Mouse (Mus musculus) forebrain, embryonic 16.5 days (tissue): ENCODE results near the gene Thsd7a. TPM values are rescaled to one million over a fixed set of nuclear protein-coding genes. Genes with fewer than 3 reads are reported as not detected.

Experiments
- ATAC-seq: fragments of 200-750 bp; cut with Nextera tagmentation; 2 replicates; pipeline ENCODE4 v1.8.0; 2017; ENCODE audit warnings: mild to moderate bottlenecking, moderate library complexity
- H3K27ac ChIP-seq: fragments of 300-500 bp; sonication (generic); 2 replicates; pipeline ENCODE4 v1.5.1; 2014; ENCODE audit warnings: low read length, control low read depth
- H3K27me3 ChIP-seq: fragments of 300-500 bp; sonication (generic); replicated peaks from 2 replicates; pipeline ENCODE4 v1.6.1; 2014; ENCODE audit warnings: low read length; ENCODE audit not compliant: control insufficient read depth, insufficient read depth
- H3K36me3 ChIP-seq: fragments of 300-500 bp; sonication (generic); 2 replicates; pipeline ENCODE4 v1.6.1; 2014; ENCODE audit not compliant: control insufficient read depth, insufficient read depth
- H3K4me1 ChIP-seq: fragments of 300-500 bp; sonication (generic); replicated peaks from 2 replicates; pipeline ENCODE4 v1.6.1; 2014; ENCODE audit warnings: low read length; ENCODE audit not compliant: control insufficient read depth, insufficient read depth
- H3K4me2 ChIP-seq: fragments of 300-500 bp; sonication (generic); 2 replicates; pipeline ENCODE4 v1.6.1; 2014; ENCODE audit warnings: mild to moderate bottlenecking, low read length, control low read depth
- H3K4me3 ChIP-seq: fragments of 300-500 bp; sonication (generic); replicated peaks from 2 replicates; pipeline ENCODE4 v1.5.1; 2014; ENCODE audit warnings: mild to moderate bottlenecking, low read length, control low read depth
- H3K9ac ChIP-seq: fragments of 300-500 bp; sonication (generic); replicated peaks from 2 replicates; pipeline ENCODE4 v1.6.1; 2014; ENCODE audit warnings: low read depth, low read length, control low read depth
- H3K9me3 ChIP-seq: fragments of 300-500 bp; sonication (generic); 2 replicates; pipeline ENCODE4 v1.6.1; 2016; ENCODE audit warnings: low read length; ENCODE audit not compliant: control insufficient read depth
- WGBS: fragments of 180-500 bp; shearing (Covaris S2); extraction: QIAGEN DNeasy Blood & Tissue Kit; methylation state at CpG from one replicate; pipeline ENCODE4 v1.1.7; 2014; 5-methylcytosine and 5-hydroxymethylcytosine counted together
- polyA plus RNA-seq: library from polyadenylated mRNA; unstranded; fragments of >200 nt; fragmentation: Nextera tagmentation; extraction: Ambion mirVana; gene quantifications from 2 replicates; pipeline ENCODE4 v1.2.1, GENCODE M21; 2015

Thsd7a gene
- polyA plus RNA-seq, 1 experiment from 2014 or later = 12.8 TPM

- Histone ChIP-seq H3K4me2 (no peak overlapping the region), H3K27ac (no peak overlapping the region), H3K27me3 (no peaks in the 10 kb centered on the region), H3K9ac (no peak overlapping the region), H3K36me3 (no peaks in the 10 kb centered on the region), H3K4me1 (peaks cover 5% of the 10 kb centered on the region; the same call in 1 of the 2 replicates), H3K4me3 (no peak overlapping the region), H3K9me3 (no peaks in the 10 kb centered on the region)
- no peak for ATAC-seq
- WGBS = 43% methylated on average over 3 of the region's 3 CpGs
Measured at GRCm38 (mm10) chr6:12349105-12349759, 400.0 kb downstream of the Thsd7a start.

- no peak overlapping the region for H3K9ac ChIP-seq
- no peak overlapping the region for H3K4me2 ChIP-seq
- no peaks in the 10 kb centered on the region for H3K36me3 ChIP-seq
- H3K27me3 ChIP-seq = no peaks in the 10 kb centered on the region
- H3K9me3 ChIP-seq = no peaks in the 10 kb centered on the region
- no peak overlapping the region for H3K4me3 ChIP-seq
- ATAC-seq = no peak
- no peak overlapping the region for H3K27ac ChIP-seq
- H3K4me1 ChIP-seq = peaks cover 5% of the 10 kb centered on the region; the same call in 1 of the 2 replicates
Measured at GRCm38 (mm10) chr6:12348667-12349066, 400.5 kb downstream of the Thsd7a start.

GRCm38 (mm10) chr6:12336590-12337584 is 412.3 kb downstream of the Thsd7a start:
- H3K4me2 ChIP-seq = no peak overlapping the region
- H3K9ac ChIP-seq = no peak overlapping the region
- H3K27ac ChIP-seq = peak overlapping the region; percentile 17
- peak; percentile 90 for ATAC-seq
- no peaks in the 10 kb centered on the region for H3K36me3 ChIP-seq
- no peaks in the 10 kb centered on the region for H3K27me3 ChIP-seq
- H3K4me1 ChIP-seq = peaks cover 4% of the 10 kb centered on the region; the same call in 1 of the 2 replicates
- no peaks in the 10 kb centered on the region for H3K9me3 ChIP-seq
- no peak overlapping the region for H3K4me3 ChIP-seq
- 34% methylated on average over 14 of the region's 14 CpGs for WGBS

- Histone ChIP-seq H3K4me3 (no peak overlapping the region), H3K36me3 (no peaks in the 10 kb centered on the region), H3K4me1 (no peaks in the 10 kb centered on the region), H3K27ac (no peak overlapping the region), H3K9ac (no peak overlapping the region), H3K4me2 (no peak overlapping the region), H3K9me3 (no peaks in the 10 kb centered on the region), H3K27me3 (no peaks in the 10 kb centered on the region)
- 0 out of 2 replicates have a peak, but pooled peaks have one; percentile 50 for ATAC-seq
- 57% methylated on average over 7 of the region's 7 CpGs for WGBS
Measured at GRCm38 (mm10) chr6:12315070-12315909, 433.9 kb downstream of the Thsd7a start.

- WGBS = 85% methylated on average over 2 of the region's 2 CpGs
- ATAC-seq = no peak
- H3K36me3 ChIP-seq = no peaks in the 10 kb centered on the region
- no peaks in the 10 kb centered on the region for H3K27me3 ChIP-seq
- peaks cover 6% of the 10 kb centered on the region for H3K9me3 ChIP-seq
- no peak overlapping the region for H3K9ac ChIP-seq
- no peak overlapping the region for H3K27ac ChIP-seq
- H3K4me2 ChIP-seq = no peak overlapping the region
- H3K4me1 ChIP-seq = no peaks in the 10 kb centered on the region
- no peak overlapping the region for H3K4me3 ChIP-seq
Measured at GRCm38 (mm10) chr6:12307502-12307901, 441.7 kb downstream of the Thsd7a start.

- Histone ChIP-seq H3K4me1 (peaks cover 13% of the 10 kb centered on the region), H3K4me3 (no peak overlapping the region), H3K9ac (no peak overlapping the region), H3K27ac (no peak overlapping the region), H3K27me3 (no peaks in the 10 kb centered on the region), H3K9me3 (no peaks in the 10 kb centered on the region), H3K36me3 (no peaks in the 10 kb centered on the region), H3K4me2 (no peak overlapping the region)
- ATAC-seq = no peak
- 84% methylated on average over 15 of the region's 15 CpGs for WGBS
Measured at GRCm38 (mm10) chr6:12262641-12263400, 486.4 kb downstream of the Thsd7a start.
